Mouse (Mus musculus): ENCODE measurements around the gene Ppme1. TPM values are rescaled to one million over a fixed set of nuclear protein-coding genes. Genes with fewer than 3 reads are reported as not detected.

Ppme1 gene
- total and polyA plus RNA-seq, 3 experiments = 40.2 to 50.8 (median 45.6) TPM

GRCm38 (mm10) chr7:100399231-100399913 lies 27.3 kb upstream of the Ppme1 start:
- no peak overlapping the region for H3K4me2 ChIP-seq (ENCODE audit: insufficient read depth, low read depth, poor library complexity, severe bottlenecking)
- no peaks in the 10 kb centered on the region for H3K4me1 ChIP-seq (ENCODE audit: control insufficient read depth in 1 of 2, insufficient read depth in 2 of 2)
- peaks cover 59 to 76% of the 10 kb centered on the region in 2 experiments for H3K36me3 ChIP-seq (replicated peaks in 1 of 2; ENCODE audit: control insufficient read depth in 1 of 2, insufficient read depth in 1 of 2, low read length in 1 of 2)
- DNase-seq (ENCODE audit: extremely low read depth) = peak; percentile 16
- H3K4me3 ChIP-seq (replicated peaks in 1 of 3; ENCODE audit: low read depth in 2 of 3, low read length in 2 of 3, poor library complexity in 1 of 3) = no peak overlapping the region
- TF ChIP-seq SIN3A (IDR thresholded peaks at IDR 0.05; ENCODE audit: low read length) (no peak), BHLHE40 (IDR thresholded peaks at IDR 0.05; ENCODE audit: low read depth, low read length) (no peak), POLR2A (IDR thresholded peaks at IDR 0.05; ENCODE audit: low read depth, low read length) (no peak), MXI1 (IDR thresholded peaks at IDR 0.05; ENCODE audit: low read depth, low read length) (no peak), SMC3 (IDR thresholded peaks at IDR 0.05; ENCODE audit: low read depth, low read length) (no peak), USF1 (IDR thresholded peaks at IDR 0.05; ENCODE audit: low read depth, low read length) (no peak), MYC (IDR thresholded peaks at IDR 0.05; ENCODE audit: low read depth, low read length) (no peak), MEF2A (IDR thresholded peaks at IDR 0.05; ENCODE audit: borderline replicate concordance, low read depth, low read length) (no peak), USF2 (conservative IDR thresholded peaks at IDR 0.05; ENCODE audit: low read depth, low read length) (no peak), JUN (IDR thresholded peaks at IDR 0.05; ENCODE audit: insufficient read depth, low read depth, low read length) (no peak), TBP (conservative IDR thresholded peaks at IDR 0.05; ENCODE audit: low read depth, low read length) (no peak), ZC3H11A (IDR thresholded peaks at IDR 0.05; ENCODE audit: low read depth, low read length) (no peak), EP300 (IDR thresholded peaks at IDR 0.05; ENCODE audit: low read length) (no peak), PAX5 (IDR thresholded peaks at IDR 0.05; ENCODE audit: low read length) (no peak), MAX (IDR thresholded peaks at IDR 0.05; ENCODE audit: low read length) (no peak), HCFC1 (IDR thresholded peaks at IDR 0.05; ENCODE audit: low read depth, low read length) (no peak), RCOR1 (conservative IDR thresholded peaks at IDR 0.05; ENCODE audit: low read depth, low read length) (no peak), CTCF (conservative IDR thresholded peaks at IDR 0.05 in 1 of 2, IDR thresholded peaks at IDR 0.05 in 1 of 2; ENCODE audit: low read depth in 2 of 2, low read length in 2 of 2) (no peak), GABPA (IDR thresholded peaks at IDR 0.05; ENCODE audit: insufficient replicate concordance, low read depth, low read length) (no peak)
- H3K9ac ChIP-seq (ENCODE audit: insufficient read depth, low read depth) = no peak overlapping the region
- no peaks in the 10 kb centered on the region for H3K9me3 ChIP-seq (replicated peaks; ENCODE audit: low read length)
- no peaks in the 10 kb centered on the region for H3K27me3 ChIP-seq (replicated peaks)
- dilution Hi-C loops (cut with MboI; ENCODE audit: extremely low pct_ligation_motif_present, extremely low pct_unique_long_range_greater_than_20kb, low sequenced_read_pairs) (no loop called here), in situ Hi-C loops (cut with MboI; ENCODE audit: low pct_ligation_motif_present, low pct_unique_long_range_greater_than_20kb, low sequenced_read_pairs) (no loop called here)
- no peak overlapping the region for H3K27ac ChIP-seq (ENCODE audit: insufficient read depth, low read depth)
- no peaks in the 10 kb centered on the region for H3K79me2 ChIP-seq (replicated peaks; ENCODE audit: control insufficient read depth, extremely low read depth, insufficient read depth, poor library complexity, severe bottlenecking)

DNA sequence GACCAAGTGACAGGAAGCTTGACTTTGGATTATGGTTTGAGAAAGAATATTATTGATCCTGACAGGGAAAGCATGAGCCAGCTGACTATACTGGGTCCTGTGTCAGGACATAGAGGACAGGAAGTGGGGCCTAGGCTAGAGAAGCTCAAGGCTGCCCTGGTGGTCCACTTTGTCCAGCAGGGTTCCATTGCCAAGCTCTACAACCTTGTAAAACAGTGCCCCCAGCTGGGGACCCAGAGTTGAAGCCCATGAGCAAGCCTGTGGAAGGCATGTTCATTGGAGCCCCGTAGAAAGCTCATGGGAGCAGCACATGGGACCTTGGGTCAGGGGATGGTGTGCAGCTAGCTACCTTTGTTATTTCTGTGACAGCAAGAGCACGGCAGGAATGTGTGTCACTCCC lies 20.2 kb upstream of the Ppme1 start:
- Histone ChIP-seq H3K79me2 (replicated peaks; ENCODE audit: control insufficient read depth, extremely low read depth, insufficient read depth, poor library complexity, severe bottlenecking) (no peaks in the 10 kb centered on the region), H3K9ac (ENCODE audit: insufficient read depth, low read depth) (no peak overlapping the region), H3K9me3 (replicated peaks; ENCODE audit: low read length) (no peaks in the 10 kb centered on the region), H3K27me3 (replicated peaks) (no peaks in the 10 kb centered on the region), H3K4me1 (ENCODE audit: control insufficient read depth in 1 of 2, insufficient read depth in 2 of 2) (no peaks in the 10 kb centered on the region), H3K36me3 (replicated peaks in 1 of 2; ENCODE audit: control insufficient read depth in 1 of 2, insufficient read depth in 1 of 2, low read length in 1 of 2) (peaks cover 75 to 91% of the 10 kb centered on the region in 2 experiments), H3K4me2 (ENCODE audit: insufficient read depth, low read depth, poor library complexity, severe bottlenecking) (no peak overlapping the region), H3K4me3 (replicated peaks in 1 of 3; ENCODE audit: low read depth in 2 of 3, low read length in 2 of 3, poor library complexity in 1 of 3) (no peak overlapping the region), H3K27ac (ENCODE audit: insufficient read depth, low read depth) (no peak overlapping the region)
- dilution Hi-C loops (cut with MboI; ENCODE audit: extremely low pct_ligation_motif_present, extremely low pct_unique_long_range_greater_than_20kb, low sequenced_read_pairs) = no loop called here
- TF ChIP-seq RAD21 (IDR thresholded peaks at IDR 0.05; ENCODE audit: low read depth, low read length) = peak; percentile 17
- no peak for TF ChIP-seq KAT2A (IDR thresholded peaks at IDR 0.05; ENCODE audit: insufficient replicate concordance, low read length)
- no peak for TF ChIP-seq ZMIZ1 (IDR thresholded peaks at IDR 0.05; ENCODE audit: low read depth, low read length)
- peak in 1 of 2 experiments; percentile 45; a peak in 2 of 4 replicates for TF ChIP-seq CTCF (conservative IDR thresholded peaks at IDR 0.05 in 1 of 2, IDR thresholded peaks at IDR 0.05 in 1 of 2; ENCODE audit: low read depth in 2 of 2, low read length in 2 of 2)
- TF ChIP-seq MXI1 (IDR thresholded peaks at IDR 0.05; ENCODE audit: low read depth, low read length) = no peak
- no peak for TF ChIP-seq E2F4 (IDR thresholded peaks at IDR 0.05; ENCODE audit: insufficient replicate concordance, low read depth, low read length)
- no peak for TF ChIP-seq ETS1 (conservative IDR thresholded peaks at IDR 0.05; ENCODE audit: low read depth, low read length)
- no peak for DNase-seq (ENCODE audit: extremely low read depth)
- in situ Hi-C loops (cut with MboI; ENCODE audit: low pct_ligation_motif_present, low pct_unique_long_range_greater_than_20kb, low sequenced_read_pairs) = no loop called here

Data from CH12.LX (cell line).